Mouse (Mus musculus) ES-E14 (cell line): Measurements from ENCODE around the gene Exoc5. TPM values are rescaled to one million over a fixed set of nuclear protein-coding genes. Genes with fewer than 3 reads are reported as not detected.

Experiments
- DNase-seq: peaks from one replicate; pipeline ENCODE4 v3.0.0-alpha.2; 2013; ENCODE audit warnings: low read depth, low spot score
- H3K27ac ChIP-seq: 2 replicates; pipeline ENCODE4 v1.5.1; 2012; ENCODE audit warnings: low read depth, mild to moderate bottlenecking, low read length, moderate library complexity, mixed read lengths; ENCODE audit not compliant: poor library complexity, insufficient read depth, severe bottlenecking
- H3K36me3 ChIP-seq: 2 replicates; pipeline ENCODE4 v1.6.1; 2012; ENCODE audit warnings: mild to moderate bottlenecking, low read length, moderate library complexity, mixed read lengths; ENCODE audit not compliant: control insufficient read depth, poor library complexity, insufficient read depth, severe bottlenecking
- H3K4me1 ChIP-seq, 2 experiments: fragments of 150-350 bp in 1 of 2; sonication (generic) in 1 of 2; 2 replicates each; pipeline ENCODE4 v1.6.1; 2012; ENCODE audit warnings: low read length in 2 of 2, mild to moderate bottlenecking in 1 of 2, mixed read lengths in 1 of 2; ENCODE audit not compliant: control insufficient read depth in 2 of 2, insufficient read depth in 2 of 2, poor library complexity in 1 of 2
- H3K4me3 ChIP-seq, 2 experiments: fragments of 150-350 bp in 1 of 2; sonication (generic) in 1 of 2; 2 replicates each; pipeline ENCODE4 v1.5.1; 2012; ENCODE audit warnings: low read length in 2 of 2, low read depth in 1 of 2, mild to moderate bottlenecking in 1 of 2, mixed read lengths in 1 of 2; ENCODE audit not compliant: insufficient read depth in 1 of 2, poor library complexity in 1 of 2, severe bottlenecking in 1 of 2
- H3K9ac ChIP-seq: 2 replicates; pipeline ENCODE4 v1.6.1; 2012; ENCODE audit warnings: low read depth, mild to moderate bottlenecking, low read length, mixed read lengths; ENCODE audit not compliant: poor library complexity, insufficient read depth, severe bottlenecking
- H3K9me3 ChIP-seq: fragments of 150-350 bp; sonication (generic); 2 replicates; pipeline ENCODE4 v1.6.1; 2012; ENCODE audit warnings: low read depth, mild to moderate bottlenecking, low read length; ENCODE audit not compliant: control insufficient read depth, insufficient read depth
- CHD2 ChIP-seq: IDR thresholded peaks from 2 replicates; pipeline ENCODE4 v1.6.1; 2014; ENCODE audit warnings: mild to moderate bottlenecking, low read depth, low read length, inconsistent platforms
- HCFC1 ChIP-seq: IDR thresholded peaks from 2 replicates; pipeline ENCODE4 v1.6.1; 2012; ENCODE audit warnings: low read length, inconsistent platforms, borderline replicate concordance; ENCODE audit not compliant: insufficient read depth
- MAFK ChIP-seq: IDR thresholded peaks from 2 replicates; pipeline ENCODE4 v1.6.1; 2014; ENCODE audit warnings: mild to moderate bottlenecking, low read depth, low read length, inconsistent platforms; ENCODE audit not compliant: insufficient read depth
- ZC3H11A ChIP-seq: IDR thresholded peaks from 2 replicates; pipeline ENCODE4 v1.6.1; 2012; ENCODE audit warnings: low read depth, mild to moderate bottlenecking, inconsistent platforms, low read length, borderline replicate concordance
- ZNF384 ChIP-seq: IDR thresholded peaks from 2 replicates; pipeline ENCODE4 v1.6.1; 2012; ENCODE audit warnings: low read depth, low read length, inconsistent platforms
- in situ Hi-C, 2 experiments: fragments of 600-800 bp; cut with MboI; formaldehyde crosslinking; loops; one replicate each; pipeline ENCODE4 v1.15.1; 2025; ENCODE audit warnings: low sequenced_read_pairs in 2 of 2, inconsistent platforms in 1 of 2; ENCODE audit not compliant: unreplicated experiment in 2 of 2
- total RNA-seq: library from RNA; depleted of rRNA; stranded (reverse); fragments of 300-350 nt; gene quantifications from 2 replicates; pipeline ENCODE4 v1.2.3, GENCODE M21; 2012

The Exoc5 gene
- total RNA-seq, 1 experiment = 21.2 TPM

DNA sequence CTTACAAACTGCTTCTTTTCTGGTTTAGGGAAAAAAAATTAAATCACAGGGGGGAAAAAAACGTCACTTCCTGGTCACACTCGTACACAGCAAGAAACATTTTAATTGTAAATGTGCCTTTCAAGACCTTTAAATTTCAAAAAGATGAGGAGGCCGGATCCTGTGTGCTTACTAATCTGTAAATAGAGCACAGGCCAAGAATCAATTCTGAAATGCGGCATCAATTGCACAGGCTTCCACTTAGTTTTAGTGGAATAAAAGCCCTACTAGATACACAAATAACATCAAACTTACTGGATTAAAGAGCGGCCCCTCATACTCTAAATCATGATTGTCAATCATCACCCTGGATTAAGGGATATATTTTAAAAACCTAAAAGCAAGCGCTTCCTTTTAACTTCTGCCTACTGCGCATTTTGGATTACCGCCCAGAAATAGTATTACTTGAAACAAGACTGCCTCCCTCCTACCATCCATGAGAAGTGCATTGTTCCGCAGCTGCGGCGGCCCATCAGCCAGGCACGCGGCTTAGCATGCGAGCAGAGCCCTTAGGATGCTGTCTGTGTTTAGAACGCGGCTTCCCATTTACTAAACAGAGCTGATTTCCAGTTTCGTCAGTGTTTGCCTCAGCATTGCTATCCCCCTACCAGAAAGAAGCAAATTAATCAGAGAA, 75.8 kb downstream of the Exoc5 start:
- in situ Hi-C loops = no loop called here
- Histone ChIP-seq H3K4me3 (peak overlapping the region in 1 of 2 experiments; percentile 14; a peak in 2 of 4 replicates), H3K9ac (no peak overlapping the region), H3K9me3 (no peaks in the 10 kb centered on the region), H3K36me3 (no peaks in the 10 kb centered on the region), H3K4me1 (peaks cover 2 to 3% of the 10 kb centered on the region in 2 experiments; a peak in 3 of 4 replicates), H3K27ac (no peak overlapping the region)
- no peak for TF ChIP-seq MAFK
- TF ChIP-seq HCFC1 = no peak
- no peak for TF ChIP-seq ZNF384
- no peak for TF ChIP-seq ZC3H11A
- no peak for TF ChIP-seq CHD2
- DNase-seq = no peak

DNA sequence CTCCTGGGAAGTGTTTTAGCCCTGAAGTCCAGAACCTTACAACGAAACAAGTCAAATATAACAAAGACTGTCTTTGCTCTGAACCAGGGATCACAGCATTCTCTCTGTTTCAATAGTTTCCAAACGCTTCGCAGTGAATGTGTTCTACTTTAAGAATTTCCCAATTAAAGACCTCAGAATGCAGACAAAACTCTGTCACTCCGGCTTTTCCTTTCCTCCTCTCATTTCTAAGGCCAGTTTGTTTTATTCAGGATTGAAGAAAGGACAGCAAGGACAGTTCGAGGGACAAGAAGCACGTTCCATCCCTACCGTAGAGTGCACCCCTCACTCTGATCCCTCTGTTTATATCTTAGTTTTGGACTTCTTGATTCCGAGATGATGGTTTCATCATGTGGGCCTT, 76.6 kb downstream of the Exoc5 start:
- DNase-seq = no peak
- no peaks in the 10 kb centered on the region for H3K36me3 ChIP-seq
- no peak overlapping the region for H3K4me3 ChIP-seq
- no peak overlapping the region for H3K27ac ChIP-seq
- H3K4me1 ChIP-seq = peaks cover 2 to 3% of the 10 kb centered on the region in 2 experiments; a peak in 3 of 4 replicates
- in situ Hi-C loops = no loop called here
- H3K9me3 ChIP-seq = no peaks in the 10 kb centered on the region
- H3K9ac ChIP-seq = no peak overlapping the region
- TF ChIP-seq HCFC1 = no peak
- no peak for TF ChIP-seq MAFK
- no peak for TF ChIP-seq ZC3H11A
- TF ChIP-seq ZNF384 = no peak
- no peak for TF ChIP-seq CHD2

DNA sequence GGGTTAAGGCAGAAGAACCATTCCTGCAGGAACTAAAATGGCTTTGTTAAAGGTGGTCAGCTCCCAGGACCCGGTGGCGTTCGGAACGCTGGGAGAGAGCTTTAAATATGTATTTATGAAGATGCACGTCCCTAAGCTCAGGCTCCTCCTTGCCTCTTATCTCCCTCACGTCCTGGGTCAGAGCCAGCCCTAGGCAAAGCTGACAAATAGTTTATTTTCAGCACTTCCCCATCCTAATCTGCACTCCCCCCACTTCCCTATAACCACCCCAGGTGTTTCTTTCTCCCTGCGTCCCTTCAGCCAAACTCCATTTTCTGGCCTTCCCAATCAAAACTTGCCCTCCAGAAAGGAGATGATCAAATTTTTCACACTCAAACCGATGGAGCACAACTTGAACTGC, 80.2 kb downstream of the Exoc5 start:
- in situ Hi-C loops = no loop called here
- H3K4me3 ChIP-seq = no peak overlapping the region
- H3K36me3 ChIP-seq = no peaks in the 10 kb centered on the region
- no peak overlapping the region for H3K9ac ChIP-seq
- DNase-seq = no peak
- TF ChIP-seq ZC3H11A = no peak
- no peak for TF ChIP-seq HCFC1
- TF ChIP-seq ZNF384 = no peak
- TF ChIP-seq CHD2 = no peak
- TF ChIP-seq MAFK = no peak
- no peaks in the 10 kb centered on the region for H3K9me3 ChIP-seq
- H3K4me1 ChIP-seq = peaks cover 0 to 3% of the 10 kb centered on the region in 2 experiments; a peak in 2 of 4 replicates
- no peak overlapping the region for H3K27ac ChIP-seq

DNA sequence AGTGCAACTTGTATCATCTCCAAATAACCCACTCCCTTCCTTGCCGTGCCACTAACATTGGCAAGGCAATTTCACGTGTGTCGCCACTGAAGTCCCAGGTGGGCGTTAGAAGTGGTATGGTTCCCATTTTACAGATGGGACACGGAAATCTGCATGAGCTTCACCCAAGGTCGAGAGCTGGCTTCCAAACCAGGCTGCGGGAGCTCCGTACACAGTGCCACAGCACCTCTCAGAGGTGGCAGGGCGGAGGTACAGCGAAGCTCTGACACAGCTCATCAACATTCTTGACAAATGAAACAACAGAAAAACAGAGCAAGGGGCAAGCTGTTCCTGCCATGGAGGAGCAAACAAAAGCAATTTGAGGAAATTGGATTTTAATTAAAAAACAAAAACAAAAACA, 80.8 kb downstream of the Exoc5 start:
- Histone ChIP-seq H3K9me3 (no peaks in the 10 kb centered on the region), H3K4me1 (peaks cover 0 to 3% of the 10 kb centered on the region in 2 experiments; a peak in 2 of 4 replicates), H3K27ac (no peak overlapping the region), H3K4me3 (no peak overlapping the region), H3K9ac (no peak overlapping the region), H3K36me3 (no peaks in the 10 kb centered on the region)
- TF ChIP-seq ZNF384 (no peak), ZC3H11A (peak; percentile 81; the same call in 1 of the 2 replicates), CHD2 (no peak)
- in situ Hi-C loops = no loop called here
- no peak for DNase-seq
